Mouse (Mus musculus) effector memory CD4-positive, alpha-beta T cell, adult 7 months (primary cell): Measurements from ENCODE around the gene Esr1. TPM values are rescaled to one million over a fixed set of nuclear protein-coding genes. Genes with fewer than 3 reads are reported as not detected.

ENCODE experiments used
- polyA plus RNA-seq: library from polyadenylated mRNA; unstranded; fragments of 100-300 nt; shearing (Covaris generic); gene quantifications from one replicate; pipeline ENCODE4 v1.2.1, GENCODE M21; 2017

Gene Esr1
- polyA plus RNA-seq = 1.9 TPM

GRCm38 (mm10) chr10:4611386-4612155, at the start of gene Esr1:
Esr1 (plus strand) TSS chr10:4611593.

Other genes with a start within 250 kb of the Esr1 start
- gene Zbtb2, start 223.5 kb upstream of the Esr1 start, polyA plus RNA-seq = 51.5 TPM
- 29.5 TPM for gene Rmnd1, start 179.2 kb upstream of the Esr1 start, polyA plus RNA-seq
- 11.1 TPM for gene Armt1, start 179.1 kb upstream of the Esr1 start, polyA plus RNA-seq
- gene Ccdc170, start 129.1 kb upstream of the Esr1 start, polyA plus RNA-seq = not detected